Mouse (Mus musculus) mouse trophoblast stem cell (cell line): ENCODE measurements at regions not wholly inside any gene's neighbourhood (a gene's known extent, or its start where the extent isn't known, plus 50 kb on each side); places are given as distances from the start of the nearest gene placed in this dataset.

Experiments
- in situ Hi-C, 2 experiments: fragments of 300-500 bp; cut with MseI, MboI; formaldehyde crosslinking; loops; 2 replicates in 1 of 2; 3 replicates in 1 of 2; pipeline ENCODE4 v1.15.1; 2025

DNA sequence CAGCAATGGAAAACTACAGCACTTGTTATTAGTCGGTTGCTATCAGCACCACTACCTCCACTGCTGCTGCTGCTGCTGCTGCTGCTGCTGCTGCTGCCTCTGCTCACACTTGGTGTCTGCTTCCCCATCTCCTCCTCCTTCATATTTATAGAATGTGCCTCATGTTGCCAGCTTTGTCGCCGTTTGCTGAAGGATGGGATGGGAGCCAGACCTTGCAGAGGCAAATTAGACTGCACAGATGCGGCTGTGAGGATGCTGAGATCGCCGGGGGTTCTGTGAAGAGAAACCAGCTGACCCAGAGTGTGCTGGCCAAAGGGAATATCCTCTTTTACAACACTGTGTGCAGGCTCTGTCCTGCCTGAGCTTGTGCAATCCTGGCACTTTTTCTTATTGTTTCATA is 316.0 kb upstream of the Runx1 start:
- in situ Hi-C loops, result no loop called here

DNA sequence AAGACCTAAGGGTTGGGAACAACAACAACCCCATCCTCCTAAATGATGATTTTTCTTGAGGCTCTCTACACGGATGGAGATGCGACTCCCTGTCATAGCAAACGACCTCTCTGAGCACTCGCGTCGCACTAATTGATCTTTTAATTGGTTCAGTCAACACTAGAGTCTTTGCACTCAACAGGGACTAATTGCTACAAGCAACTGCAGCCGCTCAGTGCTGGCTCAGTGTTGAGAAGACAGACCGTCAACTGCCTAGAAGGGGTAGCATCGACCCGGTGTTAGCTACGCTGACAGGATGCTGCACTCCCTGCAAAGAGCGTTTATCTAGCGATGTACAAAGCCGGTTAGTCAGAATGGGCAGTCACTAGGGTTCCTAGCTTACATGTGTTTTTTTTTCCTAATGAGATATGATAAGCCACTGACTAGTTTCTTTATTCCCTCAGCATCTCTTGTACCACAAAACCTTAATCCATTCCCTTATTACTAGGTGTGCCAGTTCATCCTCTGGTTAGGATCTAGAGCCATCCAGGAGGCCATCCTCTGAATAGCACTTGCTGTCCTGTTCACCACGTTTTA is 314.7 kb upstream of the Runx1 start:
- in situ Hi-C loops, result no loop called here

DNA sequence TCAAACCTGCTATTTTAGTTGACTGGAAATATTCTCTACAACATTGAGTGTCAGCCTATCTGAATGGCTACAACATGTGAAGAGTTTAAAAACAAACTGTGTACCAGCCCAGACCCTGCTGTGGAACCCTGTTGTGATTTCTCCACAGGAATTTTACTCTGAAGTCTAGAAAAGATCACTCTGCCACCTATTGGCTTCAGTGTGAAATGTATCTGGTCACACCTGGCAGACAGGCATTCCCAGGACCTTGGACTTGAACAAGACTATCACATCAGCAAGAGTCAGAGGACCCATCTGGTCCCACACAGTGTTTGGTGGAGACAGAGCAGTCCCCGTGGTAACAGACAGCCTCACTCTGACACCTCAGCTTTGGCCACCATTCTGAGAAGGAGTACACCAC is 311.3 kb upstream of the Runx1 start:
- in situ Hi-C loops, result no loop called here

DNA sequence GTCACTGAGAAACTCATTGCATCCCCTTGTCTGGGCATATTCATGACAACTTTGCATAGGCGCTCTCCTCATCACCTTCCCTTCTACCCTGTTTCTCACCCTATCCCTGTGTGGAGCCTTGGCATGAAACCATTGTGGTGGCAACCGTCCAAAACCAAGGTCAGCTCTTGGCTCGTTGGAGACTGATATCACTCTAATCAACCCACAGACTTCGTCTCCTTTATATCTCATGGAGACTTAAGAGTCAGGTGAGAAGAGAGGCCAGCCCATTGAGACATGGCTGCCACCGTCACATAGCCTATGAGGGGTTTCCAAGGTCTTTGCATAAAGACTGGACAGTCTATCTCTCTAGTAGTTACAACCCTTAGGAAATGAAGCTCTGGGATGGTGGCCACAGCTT is 305.5 kb upstream of the Runx1 start:
- in situ Hi-C loops, result no loop called here

DNA sequence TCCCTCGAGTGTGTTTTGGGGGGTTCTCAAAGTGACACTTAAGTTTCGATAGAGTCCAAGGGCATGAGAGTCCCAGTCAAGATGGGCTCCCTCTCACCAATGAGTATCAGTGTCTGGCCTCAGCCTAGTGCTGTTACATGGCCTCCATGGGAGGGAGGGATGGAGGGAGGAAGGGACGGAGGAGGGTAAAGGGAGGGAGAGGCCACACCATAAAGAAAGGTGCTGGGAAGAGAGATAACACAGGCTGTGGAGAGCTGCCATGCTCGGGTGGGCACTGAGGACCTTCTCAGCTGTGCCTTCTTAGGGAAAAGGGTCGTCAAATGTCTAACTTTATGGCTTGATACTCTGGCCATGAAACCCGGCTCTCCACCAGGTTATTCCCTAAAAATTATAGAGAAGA is 304.7 kb upstream of the Runx1 start:
- in situ Hi-C loops, result no loop called here

DNA sequence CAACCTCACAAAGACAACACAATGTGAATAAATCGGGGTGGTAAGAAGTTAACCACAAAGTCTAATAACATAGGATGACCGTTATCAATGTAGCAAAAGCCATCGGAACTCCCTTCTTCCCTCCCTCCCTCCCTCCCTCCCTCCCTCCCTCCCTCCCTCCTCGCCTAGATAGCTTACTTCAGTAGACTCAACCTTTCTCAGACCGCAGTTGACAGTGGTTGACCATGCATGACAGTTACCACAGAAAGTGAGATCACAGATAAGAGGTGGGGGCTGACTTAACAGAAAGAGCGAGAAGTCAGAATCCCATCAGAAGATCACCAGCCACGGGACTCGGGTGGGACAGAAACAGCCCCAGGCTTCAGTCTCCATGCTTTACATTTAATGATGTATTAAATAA is 297.8 kb upstream of the Runx1 start:
- in situ Hi-C loops, result no loop called here

DNA sequence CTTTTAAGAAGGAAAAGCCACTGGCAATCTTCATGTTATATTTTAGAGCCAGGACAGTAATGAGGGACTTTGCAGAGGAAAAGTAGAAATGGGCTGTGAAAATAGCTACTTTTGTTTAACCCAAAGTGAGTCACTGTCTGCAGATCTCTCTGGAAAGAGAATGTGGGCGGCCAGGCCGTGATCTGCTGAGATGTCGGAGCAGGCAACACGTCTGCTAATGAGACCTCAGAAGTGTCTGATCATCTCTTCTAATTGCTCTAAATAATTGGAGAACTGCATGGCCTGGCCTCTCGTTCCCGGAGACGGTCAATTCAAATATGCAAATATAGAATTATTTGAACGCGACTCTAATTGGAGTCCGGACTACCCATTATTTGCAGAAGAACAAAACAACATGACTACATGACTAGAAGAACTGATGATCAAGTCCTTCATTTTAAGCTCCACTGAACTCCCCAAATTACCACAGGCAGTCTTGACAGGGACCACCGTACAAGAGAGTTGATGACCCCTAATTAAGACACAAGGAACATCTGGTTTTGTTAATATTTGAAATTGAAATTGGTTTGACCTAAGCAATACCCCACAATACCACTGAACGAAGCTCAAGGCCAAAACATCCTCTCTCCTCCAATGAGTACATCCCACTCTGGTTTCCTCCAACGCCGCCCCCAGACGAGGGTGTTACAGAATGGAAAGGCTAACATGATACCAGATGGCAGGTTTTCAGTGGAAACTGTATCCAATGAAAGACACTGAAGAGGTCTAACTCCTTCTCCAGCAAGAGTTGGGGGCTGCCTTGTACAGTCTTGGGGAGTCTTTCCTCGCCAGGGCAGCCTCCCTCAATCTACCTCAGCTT is 290.4 kb upstream of the Runx1 start:
- in situ Hi-C loops, result no loop called here

DNA sequence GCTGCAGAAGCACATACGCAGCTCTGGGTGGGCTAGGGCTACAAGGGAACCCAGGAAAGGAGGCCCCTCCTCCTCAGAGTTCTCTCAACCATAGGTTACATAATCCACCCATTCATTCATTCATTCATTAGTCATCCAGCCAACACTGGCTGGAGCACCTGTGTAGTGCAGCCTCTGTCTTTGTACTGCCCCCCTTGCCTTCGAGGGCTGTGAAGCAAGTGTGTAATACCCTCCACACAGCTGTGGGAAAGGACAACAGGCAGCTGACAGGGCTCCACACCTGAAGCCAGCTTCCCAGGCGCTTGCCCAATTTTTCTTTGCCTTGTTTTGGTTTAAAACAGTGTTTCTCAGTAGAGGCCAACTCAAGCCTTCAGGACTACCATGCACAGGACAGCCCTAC is 285.0 kb upstream of the Runx1 start:
- in situ Hi-C loops, result no loop called here

DNA sequence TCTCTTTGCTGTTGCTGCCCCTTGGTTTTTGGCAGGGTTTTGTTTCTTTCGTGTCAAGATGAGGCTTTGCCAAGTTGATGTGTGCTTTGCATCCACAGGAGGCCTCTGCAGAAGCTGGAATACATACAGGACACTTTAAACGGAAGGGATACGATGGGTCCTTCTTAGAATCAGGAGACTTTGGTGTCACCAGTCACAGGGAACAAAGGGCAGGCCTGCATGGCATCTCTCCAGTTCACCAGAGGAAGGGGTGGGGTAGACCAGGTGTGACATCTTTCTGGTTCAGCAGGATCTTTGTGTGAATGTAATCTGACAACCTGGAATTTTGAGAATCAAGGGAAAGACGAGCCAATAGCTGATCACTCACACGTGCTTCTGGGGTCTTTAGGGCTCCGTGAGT is 284.5 kb upstream of the Runx1 start:
- in situ Hi-C loops, result no loop called here

DNA sequence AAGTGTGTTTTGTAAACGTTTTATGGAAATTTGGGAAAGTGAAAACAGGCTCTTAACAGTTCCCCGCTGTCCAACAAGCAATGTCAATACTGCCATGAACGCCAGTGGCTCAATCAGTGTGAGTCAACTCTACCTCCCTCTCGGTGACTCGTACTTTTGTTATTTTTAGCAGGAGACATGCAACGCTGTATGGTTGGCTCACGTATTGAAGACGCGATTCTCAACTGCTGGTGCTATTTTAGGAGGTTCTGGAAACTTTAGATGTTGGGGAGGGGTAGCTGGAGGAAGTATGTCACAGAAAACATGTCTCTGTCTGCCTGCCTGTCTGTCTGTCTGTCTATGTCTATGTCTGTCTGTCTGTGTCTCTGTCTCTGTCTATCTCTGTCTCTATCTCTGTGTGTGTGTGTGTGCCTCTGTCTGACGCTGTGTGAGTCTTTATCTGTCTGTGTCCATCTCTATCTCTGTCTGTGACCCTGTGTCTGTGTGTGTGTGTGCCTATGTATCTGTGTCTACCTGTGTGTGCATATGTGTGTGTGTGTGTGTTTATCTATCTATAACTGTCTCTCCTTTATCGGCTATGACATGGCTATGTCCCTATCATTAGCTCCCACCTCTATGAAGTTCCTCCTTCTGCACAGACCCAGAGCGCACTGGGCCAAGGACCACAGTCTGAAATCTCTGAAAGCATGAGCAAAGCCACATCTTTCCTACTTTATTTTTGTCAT is 283.9 kb upstream of the Runx1 start:
- in situ Hi-C loops, result no loop called here

DNA sequence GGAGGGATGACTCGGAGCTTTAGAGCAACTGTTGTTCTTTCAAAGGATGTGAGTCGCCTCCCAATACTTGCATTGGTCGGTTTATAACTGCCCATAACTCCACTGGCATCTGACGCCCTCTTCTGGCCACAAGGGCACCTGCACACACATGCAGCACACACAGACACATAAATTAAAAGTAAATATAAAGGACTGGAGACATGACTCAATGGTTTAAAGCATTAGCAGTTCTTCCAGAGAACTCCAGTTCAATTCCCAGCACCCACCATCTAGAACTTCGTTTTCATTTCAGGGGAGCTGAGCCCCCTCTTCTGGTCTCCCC is 281.5 kb upstream of the Runx1 start:
- in situ Hi-C loops, result no loop called here

DNA sequence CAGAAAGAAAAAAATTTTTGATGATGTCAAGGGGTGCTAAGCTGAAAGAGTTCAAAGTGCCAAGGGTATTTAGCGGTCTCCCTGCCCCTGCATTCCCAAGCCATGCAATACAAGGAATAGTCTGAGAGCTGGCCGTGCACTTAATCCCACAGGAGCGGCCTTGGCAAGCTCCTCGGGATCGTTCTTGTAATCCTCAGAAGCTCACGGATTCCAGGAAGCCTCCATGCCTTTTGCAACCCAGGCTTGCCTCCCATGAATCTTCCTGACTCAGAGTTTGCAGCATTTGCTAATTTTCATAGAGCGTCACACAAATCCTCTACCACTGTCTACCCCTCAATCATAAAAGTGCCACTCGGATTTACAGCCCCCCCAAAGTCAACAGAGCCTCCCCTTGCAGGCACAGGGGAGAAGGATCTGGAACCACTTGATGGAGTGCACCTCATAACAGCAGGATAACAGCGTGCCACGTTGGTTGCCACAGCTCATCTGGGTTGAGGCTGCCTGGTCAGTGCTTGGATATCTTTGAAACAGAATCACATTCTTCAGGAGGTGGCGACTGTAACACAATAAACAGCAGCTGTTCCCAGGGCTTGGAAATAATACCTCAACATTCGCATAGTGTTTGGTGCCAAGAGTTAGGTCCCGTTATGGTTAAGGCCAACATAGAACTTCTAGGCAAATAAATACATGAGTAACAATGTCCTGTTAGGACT is 281.0 kb upstream of the Runx1 start:
- in situ Hi-C loops, result no loop called here

DNA sequence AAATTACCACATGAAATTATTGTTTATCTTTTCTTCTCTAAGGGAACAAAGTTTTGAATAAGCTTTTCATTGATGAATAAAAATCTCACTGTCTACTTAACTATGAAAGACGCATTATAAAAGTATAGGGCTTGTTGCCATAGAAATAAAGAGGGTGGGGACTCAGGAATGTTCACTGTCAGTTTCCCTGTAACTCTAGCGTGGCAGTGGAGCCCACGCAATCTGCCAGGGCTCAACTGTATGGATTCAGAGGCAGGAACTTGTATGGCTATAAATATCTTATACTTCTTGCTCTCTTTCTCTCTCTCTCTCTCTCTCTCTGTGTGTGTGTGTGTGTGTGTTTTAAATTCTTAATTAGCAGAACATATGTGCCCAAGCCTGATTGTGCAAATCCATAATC is 276.2 kb upstream of the Runx1 start:
- in situ Hi-C loops, result no loop called here

DNA sequence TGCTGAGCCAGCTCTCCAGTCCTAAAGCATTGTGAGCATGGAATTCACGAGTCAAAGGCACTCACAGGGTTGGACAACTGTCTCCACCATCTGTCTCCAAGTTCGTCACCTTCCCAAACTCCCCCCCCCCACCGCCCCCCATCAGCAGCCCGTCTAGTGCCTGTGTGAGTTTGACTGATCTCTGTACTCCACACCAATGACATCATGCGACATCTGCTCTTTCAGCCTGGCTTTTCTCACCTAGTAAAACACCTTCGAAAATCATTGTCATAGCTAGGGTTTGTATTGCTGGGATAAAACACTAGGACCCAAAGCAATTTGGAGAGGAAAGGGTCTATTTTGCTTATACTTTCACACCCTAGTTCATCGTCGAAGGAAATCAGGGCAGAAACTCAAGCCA is 272.1 kb upstream of the Runx1 start:
- in situ Hi-C loops, result no loop called here

DNA sequence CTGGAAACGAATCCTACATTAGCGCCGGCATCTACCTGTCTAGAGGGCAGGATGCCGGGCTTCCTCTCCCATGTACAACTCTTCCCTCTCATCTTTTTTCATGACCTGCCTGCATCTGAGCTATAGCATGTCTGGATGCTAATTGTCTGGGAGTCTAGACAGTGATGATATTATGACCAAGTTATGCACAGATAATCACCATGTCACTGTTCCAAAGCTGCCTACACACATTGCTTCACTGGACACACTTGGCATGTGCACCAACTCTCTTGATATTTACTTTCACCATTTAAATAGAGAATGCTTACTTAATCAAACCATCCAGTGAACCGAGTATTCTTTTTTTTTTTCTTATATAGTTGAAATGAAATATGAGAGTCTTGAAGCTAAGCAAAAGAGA is 270.2 kb upstream of the Runx1 start:
- in situ Hi-C loops, result no loop called here

DNA sequence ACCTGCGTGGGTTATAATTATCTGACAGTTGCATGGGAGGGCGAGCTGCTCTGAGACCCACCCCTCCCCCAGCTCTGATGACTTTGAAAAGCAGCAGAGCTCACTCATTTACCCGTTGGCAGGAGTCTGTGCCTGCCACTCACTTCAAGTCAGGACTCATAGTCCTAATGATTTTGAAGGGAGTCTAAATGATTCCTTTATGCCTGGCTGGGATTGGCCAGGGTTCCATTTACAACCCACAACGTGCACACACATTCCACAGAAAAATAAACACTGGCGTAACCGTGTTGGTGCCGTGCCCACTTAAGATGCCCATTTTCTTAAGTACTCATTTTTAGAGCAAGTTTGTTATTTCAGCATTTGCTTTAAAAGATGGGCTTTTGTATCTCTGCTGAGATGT is 266.8 kb upstream of the Runx1 start:
- in situ Hi-C loops, result no loop called here

DNA sequence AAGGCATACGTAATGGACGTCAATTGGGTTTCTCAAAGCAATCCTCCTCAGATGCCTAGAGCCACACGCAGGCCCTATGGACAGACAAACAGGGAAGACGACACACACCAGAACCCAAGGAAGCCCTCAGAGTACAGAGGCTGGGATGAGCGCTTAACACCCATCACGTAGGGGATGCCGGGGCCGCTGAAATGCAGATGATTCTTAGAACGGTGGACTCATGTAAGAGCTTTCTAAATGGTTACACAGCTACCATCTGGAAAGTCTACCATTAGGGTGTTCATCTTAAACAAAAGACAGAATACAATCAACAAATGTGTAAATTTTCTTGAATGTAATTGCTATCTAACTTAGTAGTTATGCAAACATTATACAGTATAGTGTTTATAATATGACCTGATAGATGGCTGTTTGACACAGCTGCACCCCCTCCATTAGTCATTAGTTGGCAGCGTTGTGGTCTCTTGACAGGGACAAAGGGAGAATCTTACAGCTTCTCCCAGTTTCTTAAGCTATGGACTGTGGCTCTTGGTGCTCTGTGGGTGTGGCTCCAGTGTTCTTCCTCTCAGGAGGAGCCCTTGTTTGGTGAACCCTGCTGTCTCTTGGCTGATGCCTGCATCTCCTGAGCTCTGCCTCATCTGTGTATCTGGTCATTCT is 259.4 kb upstream of the Runx1 start:
- in situ Hi-C loops, result no loop called here

DNA sequence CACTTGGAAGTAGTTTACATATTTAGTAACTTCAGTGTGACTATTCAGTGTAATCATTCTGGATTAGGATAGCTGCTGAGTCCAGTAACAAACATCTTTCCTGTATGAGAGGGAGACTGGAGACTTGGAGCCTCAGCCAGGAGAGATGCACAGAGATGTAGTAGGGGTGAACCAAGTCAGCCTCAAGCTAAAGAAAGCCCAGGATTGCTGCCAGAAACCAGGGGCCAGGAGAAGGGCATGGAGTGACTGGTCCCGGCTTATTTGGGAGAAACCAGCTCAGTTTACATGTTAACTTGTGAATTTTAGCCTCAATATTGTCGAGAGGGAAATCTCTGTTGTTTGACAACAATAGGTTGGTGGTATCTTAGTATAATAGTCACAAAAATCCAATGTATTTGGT is 257.8 kb upstream of the Runx1 start:
- in situ Hi-C loops, result no loop called here

DNA sequence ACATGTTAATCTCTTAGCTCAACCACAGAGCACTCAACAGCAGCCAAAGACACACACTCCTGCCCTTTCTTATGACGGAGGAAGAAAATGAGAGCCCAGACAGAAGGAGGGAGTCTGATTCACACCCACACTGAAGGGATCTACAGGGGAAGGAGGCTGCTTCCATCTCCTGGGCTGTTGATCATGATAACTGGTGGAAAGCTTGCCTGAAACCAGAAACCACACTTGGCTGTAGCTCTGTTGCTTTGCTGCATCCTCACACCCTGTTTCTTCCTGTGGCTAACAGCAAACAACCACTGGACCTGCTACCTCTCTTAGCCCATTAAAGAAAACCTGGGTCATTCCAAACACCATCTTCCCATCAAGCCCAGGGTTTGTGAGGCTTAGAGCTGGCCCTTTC is 257.2 kb upstream of the Runx1 start:
- in situ Hi-C loops, result no loop called here

DNA sequence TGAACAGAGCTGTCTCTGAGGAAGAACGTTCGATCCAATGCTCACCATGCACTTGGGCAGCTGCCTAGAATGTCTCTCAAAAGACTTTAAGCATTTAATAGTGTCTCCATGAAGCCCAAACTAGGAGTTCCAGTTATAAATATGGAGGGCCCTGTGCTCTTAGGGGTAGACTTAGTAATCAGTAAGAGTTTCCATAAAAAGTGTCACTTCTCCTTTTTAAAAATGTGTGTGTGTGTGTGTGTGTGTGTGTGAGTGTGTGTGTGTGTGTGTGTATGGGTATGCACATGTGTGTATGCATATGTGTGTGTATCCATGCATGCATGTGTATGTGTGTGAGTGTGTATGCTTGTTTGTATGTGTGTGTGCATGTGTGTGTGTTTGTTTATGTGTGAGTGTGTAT is 255.6 kb upstream of the Runx1 start:
- in situ Hi-C loops, result no loop called here

DNA sequence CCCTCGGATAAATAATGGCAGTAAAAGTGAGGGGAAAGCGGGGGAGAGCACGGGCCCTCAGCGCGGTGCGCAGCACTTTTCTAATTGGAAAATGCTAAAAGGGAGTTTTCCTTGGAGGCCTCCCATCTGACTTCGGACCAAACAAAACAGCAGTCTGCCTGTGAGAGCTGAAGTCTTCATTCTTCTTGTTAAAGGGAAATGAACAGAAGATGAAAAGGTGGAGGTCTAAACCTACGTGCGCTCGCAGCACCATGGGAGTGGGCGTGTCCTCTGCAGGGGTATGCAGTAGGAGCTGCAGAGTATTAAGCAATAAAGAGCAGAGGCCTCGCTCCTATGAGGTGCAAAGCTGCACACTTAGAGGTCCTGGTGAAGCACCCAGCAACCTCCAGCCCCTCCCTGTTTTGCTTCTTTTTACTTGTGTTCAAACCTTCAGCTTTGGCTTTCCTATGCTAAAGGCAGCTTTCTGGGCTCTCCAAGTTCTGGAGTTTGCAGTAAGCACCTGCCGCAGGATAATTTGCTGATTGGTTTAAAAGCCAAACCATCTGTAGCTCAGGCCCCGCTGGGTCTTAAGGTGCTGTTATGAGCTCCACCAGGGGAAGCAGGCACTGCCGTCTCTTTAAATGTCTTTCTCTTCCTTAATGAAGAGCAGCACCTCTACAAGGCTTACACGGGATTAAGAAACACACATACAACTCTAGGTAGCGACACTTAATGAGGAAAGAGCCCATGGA is 253.9 kb upstream of the Runx1 start:
- in situ Hi-C loops, result no loop called here
